Mouse (Mus musculus) lung, postnatal 0 days (tissue): ENCODE measurements around the gene Hspa1a. TPM values are rescaled to one million over a fixed set of nuclear protein-coding genes. Genes with fewer than 3 reads are reported as not detected.
A peak's percentile ranks its signal among the peaks of the same experiment; 100 is the strongest.
"Not testable (repeated sequence)": the region's sequence is repeated elsewhere in the genome, so short reads cannot be mapped to it uniquely, and the experiment has no call there.

ENCODE experiments used
- ATAC-seq: fragments of 200-750 bp; cut with Nextera tagmentation; 2 replicates; pipeline ENCODE4 v1.8.0; 2017; ENCODE audit warnings: moderate library complexity
- DNase-seq: peaks from one replicate; pipeline ENCODE4 v3.0.0-alpha.2; 2016; ENCODE audit warnings: low spot score
- H3K27ac ChIP-seq: fragments of 300-500 bp; sonication (generic); 2 replicates; pipeline ENCODE4 v1.5.1; 2014; ENCODE audit warnings: antibody characterized with exemption, mild to moderate bottlenecking, low read length, mixed read lengths
- H3K27me3 ChIP-seq: fragments of 300-500 bp; sonication (generic); replicated peaks from 2 replicates; pipeline ENCODE4 v1.6.1; 2014; ENCODE audit warnings: low read length, mixed read lengths; ENCODE audit not compliant: insufficient read depth
- H3K36me3 ChIP-seq: fragments of 300-500 bp; sonication (generic); 2 replicates; pipeline ENCODE4 v1.6.1; 2014; ENCODE audit warnings: low read length, mixed read lengths; ENCODE audit not compliant: insufficient read depth
- H3K4me1 ChIP-seq: fragments of 300-500 bp; sonication (generic); 2 replicates; pipeline ENCODE4 v1.6.1; 2014; ENCODE audit warnings: antibody characterized with exemption, low read depth, low read length, mixed read lengths; ENCODE audit not compliant: insufficient read depth
- H3K4me2 ChIP-seq: fragments of 300-500 bp; sonication (generic); replicated peaks from 2 replicates; pipeline ENCODE4 v1.6.1; 2014; ENCODE audit warnings: low read depth, mild to moderate bottlenecking, low read length, moderate library complexity, mixed read lengths
- H3K4me3 ChIP-seq: fragments of 300-500 bp; sonication (generic); 2 replicates; pipeline ENCODE4 v1.5.1; 2014; ENCODE audit warnings: low read depth, low read length
- H3K9ac ChIP-seq: fragments of 300-500 bp; sonication (generic); replicated peaks from 2 replicates; pipeline ENCODE4 v1.6.1; 2014; ENCODE audit warnings: low read depth, mild to moderate bottlenecking
- H3K9me3 ChIP-seq: fragments of 300-500 bp; sonication (generic); 2 replicates; pipeline ENCODE4 v1.6.1; 2016; ENCODE audit warnings: low read length, mixed read lengths
- CTCF ChIP-seq: IDR thresholded peaks from 2 replicates; pipeline ENCODE4 v1.5.1; 2016; ENCODE audit warnings: antibody characterized with exemption, mild to moderate bottlenecking
- EP300 ChIP-seq: IDR thresholded peaks from 2 replicates; pipeline ENCODE4 v1.6.1; 2016; ENCODE audit warnings: antibody characterized with exemption, mild to moderate bottlenecking, control low read depth
- WGBS: fragments of 180-500 bp; shearing (Covaris S2); extraction: QIAGEN DNeasy Blood & Tissue Kit; methylation state at CpG from one replicate; pipeline ENCODE4 v1.1.7; 2014; 5-methylcytosine and 5-hydroxymethylcytosine counted together
- polyA plus RNA-seq: library from polyadenylated mRNA; unstranded; fragments of >200 nt; fragmentation: Nextera tagmentation; extraction: Ambion mirVana; gene quantifications from 2 replicates; pipeline ENCODE4 v1.2.1, GENCODE M21; 2015

The Hspa1a gene
- polyA plus RNA-seq: 8.2 and 11.9 TPM in 2 replicates

- peak; percentile 97 for ATAC-seq
- not testable (repeated sequence) for H3K27me3 ChIP-seq, H3K9me3 ChIP-seq, H3K36me3 ChIP-seq, H3K4me1 ChIP-seq
- Histone ChIP-seq H3K27ac (peak within 1 kb of the TSS; percentile 48), H3K9ac (0 out of 2 replicates have a peak within 1 kb of the TSS, but pooled peaks have one; percentile 20), H3K4me2 (peak within 1 kb of the TSS; percentile 55), H3K4me3 (peak within 1 kb of the TSS; percentile 27)
- 0 out of 2 replicates have a peak, but pooled peaks have one; percentile 20 for TF ChIP-seq EP300
- DNase-seq: peak; percentile 97
- 2% methylated on average over 24 of the region's 33 CpGs for WGBS
Measured at GRCm38 (mm10) chr17:34972069-34972749, at the start of gene Hspa1a, which contains the start of gene Hspa1l. Gene Hspa1a, minus strand, starts transcription at chr17:34972156. Gene Hspa1l, plus strand, starts transcription at chr17:34972703.

GRCm38 (mm10) chr17:35021163-35021808 lies 49.3 kb upstream of the Hspa1a start:
- Histone ChIP-seq H3K27ac (peak overlapping the region; percentile 71), H3K9ac (no peak overlapping the region), H3K9me3 (no peaks in the 10 kb centered on the region), H3K4me2 (peak overlapping the region; percentile 36; the same call in 1 of the 2 replicates), H3K36me3 (no peaks in the 10 kb centered on the region), H3K4me1 (peaks cover 3% of the 10 kb centered on the region), H3K27me3 (no peaks in the 10 kb centered on the region), H3K4me3 (no peak overlapping the region)
- peak; percentile 43 for ATAC-seq
- no peak for TF ChIP-seq EP300
- TF ChIP-seq CTCF: peak; percentile 99
- peak; percentile 85 for DNase-seq
- WGBS: 11% methylated on average over 17 of the region's 17 CpGs

- no peak for DNase-seq
- no peak overlapping the region for H3K9ac ChIP-seq
- H3K4me3 ChIP-seq: no peak overlapping the region
- no peaks in the 10 kb centered on the region for H3K36me3 ChIP-seq
- peaks cover 3% of the 10 kb centered on the region for H3K4me1 ChIP-seq
- no peak overlapping the region for H3K4me2 ChIP-seq
- no peak overlapping the region for H3K27ac ChIP-seq
- H3K9me3 ChIP-seq: no peaks in the 10 kb centered on the region
- ATAC-seq: no peak
- no peaks in the 10 kb centered on the region for H3K27me3 ChIP-seq
- WGBS: 80% methylated on average over 8 of the region's 8 CpGs
- TF ChIP-seq EP300: no peak
- TF ChIP-seq CTCF: no peak
Measured at GRCm38 (mm10) chr17:35020551-35020950, 48.6 kb upstream of the Hspa1a start.

DNA sequence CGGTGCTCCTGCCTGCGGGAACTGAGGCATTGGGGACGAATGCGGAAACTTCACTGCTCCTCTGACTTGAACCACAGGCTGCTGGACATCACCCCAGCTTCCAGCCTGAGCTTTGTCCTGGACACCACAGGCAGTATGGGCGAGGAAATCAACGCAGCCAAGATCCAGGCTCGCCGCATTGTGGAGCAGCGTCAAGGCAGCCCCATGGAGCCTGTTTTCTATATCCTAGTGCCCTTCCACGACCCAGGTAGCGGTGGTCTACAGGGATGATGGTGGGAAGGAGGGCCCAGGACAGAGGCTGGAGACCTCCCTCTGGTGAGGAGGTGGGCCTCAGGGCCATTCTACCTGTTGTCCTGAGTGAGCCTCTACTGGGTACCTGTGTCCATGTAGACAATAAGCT lies 47.9 kb upstream of the Hspa1a start:
- Histone ChIP-seq H3K9me3 (no peaks in the 10 kb centered on the region), H3K9ac (no peak overlapping the region), H3K27me3 (no peaks in the 10 kb centered on the region), H3K36me3 (no peaks in the 10 kb centered on the region), H3K4me3 (no peak overlapping the region), H3K4me2 (no peak overlapping the region), H3K27ac (no peak overlapping the region), H3K4me1 (peaks cover 3% of the 10 kb centered on the region)
- TF ChIP-seq EP300: no peak
- no peak for TF ChIP-seq CTCF
- no peak for DNase-seq
- 76% methylated on average over 11 of the region's 11 CpGs for WGBS
- ATAC-seq: no peak

GRCm38 (mm10) chr17:35018171-35018570 lies 46.2 kb upstream of the Hspa1a start:
- Histone ChIP-seq H3K27me3 (no peaks in the 10 kb centered on the region), H3K4me2 (no peak overlapping the region), H3K4me3 (no peak overlapping the region), H3K9me3 (no peaks in the 10 kb centered on the region), H3K36me3 (0 out of 2 replicates have a peak, but pooled peaks cover 9% of the 10 kb centered on the region), H3K9ac (no peak overlapping the region), H3K4me1 (no peaks in the 10 kb centered on the region; the same call in 1 of the 2 replicates), H3K27ac (no peak overlapping the region)
- DNase-seq (no peak), ATAC-seq (no peak)
- no peak for TF ChIP-seq CTCF
- TF ChIP-seq EP300: no peak
- 64% methylated on average over 3 of the region's 3 CpGs for WGBS

DNA sequence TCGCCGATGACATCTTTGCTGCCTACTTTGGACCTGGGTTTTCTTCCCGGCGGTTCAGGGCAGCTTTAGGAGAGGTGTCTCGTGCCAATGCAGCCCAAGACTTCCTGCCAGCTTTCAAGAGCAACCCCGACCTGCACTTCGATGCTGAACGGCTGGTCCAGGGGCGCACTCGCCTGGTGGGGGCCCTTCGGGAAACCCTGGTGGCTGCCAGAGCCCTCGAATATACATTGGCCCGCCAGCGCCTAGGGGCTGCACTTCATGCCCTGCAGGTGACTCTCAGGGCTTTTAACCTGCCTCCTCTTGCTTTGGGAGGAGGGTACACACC lies 45.7 kb upstream of the Hspa1a start:
- ATAC-seq (no peak), DNase-seq (no peak)
- 66% methylated on average over 14 of the region's 14 CpGs for WGBS

More for the DNA sequence above, 45.7 kb upstream of the Hspa1a start:
- Histone ChIP-seq H3K27me3 (no peaks in the 10 kb centered on the region), H3K27ac (no peak overlapping the region), H3K9me3 (no peaks in the 10 kb centered on the region), H3K4me1 (no peaks in the 10 kb centered on the region; the same call in 1 of the 2 replicates), H3K4me2 (no peak overlapping the region), H3K9ac (no peak overlapping the region), H3K36me3 (0 out of 2 replicates have a peak, but pooled peaks cover 12% of the 10 kb centered on the region), H3K4me3 (no peak overlapping the region)
- no peak for TF ChIP-seq EP300
- TF ChIP-seq CTCF: no peak
